Mouse (Mus musculus) heart, adult 2 months (tissue): ENCODE measurements around the gene Mpeg1. TPM values are rescaled to one million over a fixed set of nuclear protein-coding genes. Genes with fewer than 3 reads are reported as not detected.

Source experiments
- DNase-seq, 2 experiments: peaks; one replicate each; pipeline ENCODE4 v3.0.0; 2021
- H3K27ac ChIP-seq: fragments of 200-600 bp; 2 replicates; pipeline ENCODE4 v1.8.1; 2022
- H3K27me3 ChIP-seq: fragments of 200-500 bp; 2 replicates; pipeline ENCODE4 v1.6.1; 2012; ENCODE audit warnings: mild to moderate bottlenecking, low read length, inconsistent platforms, mixed read lengths; ENCODE audit not compliant: control insufficient read depth, insufficient read depth
- H3K36me3 ChIP-seq: fragments of 200-500 bp; 2 replicates; pipeline ENCODE4 v1.6.1; 2012; ENCODE audit warnings: low read length, inconsistent platforms; ENCODE audit not compliant: control insufficient read depth, insufficient read depth
- H3K4me1 ChIP-seq: fragments of 200-500 bp; 2 replicates; pipeline ENCODE4 v1.6.1; 2011; ENCODE audit warnings: low read length; ENCODE audit not compliant: control insufficient read depth, insufficient read depth
- H3K4me3 ChIP-seq: fragments of 200-600 bp; 2 replicates; pipeline ENCODE4 v1.8.1; 2022
- H3K79me2 ChIP-seq: fragments of 200-500 bp; replicated peaks from 2 replicates; pipeline ENCODE4 v1.6.1; 2012; ENCODE audit warnings: mild to moderate bottlenecking, inconsistent platforms, low read length, moderate library complexity, mixed read lengths; ENCODE audit not compliant: control insufficient read depth, insufficient read depth
- H3K9ac ChIP-seq: fragments of 200-500 bp; 2 replicates; pipeline ENCODE4 v1.6.1; 2012; ENCODE audit warnings: low read depth, mild to moderate bottlenecking, control low read depth, inconsistent platforms, low read length, mixed read lengths
- CTCF ChIP-seq: fragments of 200-600 bp; IDR thresholded peaks from 2 replicates; pipeline ENCODE4 v1.8.1; 2022; ENCODE audit warnings: antibody characterized with exemption, mild to moderate bottlenecking, moderate library complexity
- EP300 ChIP-seq: fragments of 200-500 bp; IDR thresholded peaks from 2 replicates; pipeline ENCODE4 v1.6.1; 2011; ENCODE audit warnings: low read depth, low read length, control low read depth; ENCODE audit not compliant: insufficient read depth
- POLR2A ChIP-seq: fragments of 200-500 bp; IDR thresholded peaks from 2 replicates; pipeline ENCODE4 v1.6.1; 2011; ENCODE audit warnings: mild to moderate bottlenecking, low read depth, low read length, control low read depth; ENCODE audit not compliant: insufficient read depth
- WGBS: fragments of 180-500 bp; shearing (Covaris S2); methylation state at CpG from one replicate; pipeline ENCODE4 v1.1.7; 2018; 5-methylcytosine and 5-hydroxymethylcytosine counted together
- intact Hi-C: fragments of 180-260 bp; cut with DNase I; formaldehyde crosslinking; loops from one replicate; pipeline ENCODE4 v1.15.1; 2025
- polyA plus RNA-seq: library from polyadenylated mRNA; depleted of rRNA; stranded (reverse); fragments of >200 nt; gene quantifications from 2 replicates; pipeline ENCODE4 v1.2.3, GENCODE M21; 2012
- total RNA-seq, 2 experiments: library from RNA; stranded (reverse); gene quantifications; 2 replicates each; pipeline ENCODE4 v1.2.3; 2021

Gene Mpeg1
- total and polyA plus RNA-seq, 3 experiments, result 3.5 to 8.0 (median 7.4) TPM

- H3K4me3 ChIP-seq, result no peak overlapping the region
- no peaks in the 10 kb centered on the region for H3K36me3 ChIP-seq
- H3K79me2 ChIP-seq, result no peaks in the 10 kb centered on the region
- no peaks in the 10 kb centered on the region for H3K27me3 ChIP-seq
- WGBS, result 52% methylated on average over 5 of the region's 5 CpGs
- TF ChIP-seq CTCF (no peak), POLR2A (no peak)
- no peak overlapping the region for H3K9ac ChIP-seq
- DNase-seq, result peak in 1 of 2 experiments; percentile 27
- peak overlapping the region; percentile 67 for H3K27ac ChIP-seq
- intact Hi-C loops, result no loop called here
- H3K4me1 ChIP-seq, result no peaks in the 10 kb centered on the region; the same call in 1 of the 2 replicates
Measured at GRCm38 (mm10) chr19:12440103-12440725, 20.4 kb upstream of the Mpeg1 start.

GRCm38 (mm10) chr19:12442560-12442959 lies 18.0 kb upstream of the Mpeg1 start:
- DNase-seq, result peak in 1 of 2 experiments; percentile 38
- intact Hi-C loops, result no loop called here

GRCm38 (mm10) chr19:12445014-12445413 lies 15.6 kb upstream of the Mpeg1 start:
- no peaks in the 10 kb centered on the region for H3K27me3 ChIP-seq
- no peak overlapping the region for H3K9ac ChIP-seq
- H3K4me3 ChIP-seq, result no peak overlapping the region
- WGBS, result 58% methylated on average over 3 of the region's 3 CpGs
- no peaks in the 10 kb centered on the region for H3K79me2 ChIP-seq
- no peaks in the 10 kb centered on the region for H3K36me3 ChIP-seq
- H3K27ac ChIP-seq, result no peak overlapping the region
- intact Hi-C loops, result no loop called here
- H3K4me1 ChIP-seq, result no peaks in the 10 kb centered on the region; the same call in 1 of the 2 replicates
- TF ChIP-seq POLR2A (no peak), CTCF (no peak), EP300 (no peak)
- DNase-seq, result no peak

More at GRCm38 (mm10) chr19:12442560-12442959, 18.0 kb upstream of the Mpeg1 start:
- Histone ChIP-seq H3K9ac (no peak overlapping the region), H3K4me1 (no peaks in the 10 kb centered on the region; the same call in 1 of the 2 replicates), H3K36me3 (no peaks in the 10 kb centered on the region), H3K27ac (no peak overlapping the region), H3K79me2 (no peaks in the 10 kb centered on the region), H3K27me3 (no peaks in the 10 kb centered on the region), H3K4me3 (no peak overlapping the region)
- 58% methylated on average over 4 of the region's 4 CpGs for WGBS
- TF ChIP-seq POLR2A, result no peak
- no peak for TF ChIP-seq EP300
- TF ChIP-seq CTCF, result no peak

GRCm38 (mm10) chr19:12457401-12458066 lies 3.0 kb upstream of the Mpeg1 start:
- DNase-seq, result no peak
- no peak overlapping the region for H3K9ac ChIP-seq
- no peak overlapping the region for H3K4me3 ChIP-seq
- no peaks in the 10 kb centered on the region for H3K4me1 ChIP-seq
- no peaks in the 10 kb centered on the region for H3K27me3 ChIP-seq
- intact Hi-C loops, result no loop called here
- no peak overlapping the region for H3K27ac ChIP-seq
- no peaks in the 10 kb centered on the region for H3K36me3 ChIP-seq
- no peaks in the 10 kb centered on the region for H3K79me2 ChIP-seq
- 65% methylated on average over 12 of the region's 12 CpGs for WGBS
- TF ChIP-seq POLR2A, result no peak
- TF ChIP-seq CTCF, result no peak
- no peak for TF ChIP-seq EP300

GRCm38 (mm10) chr19:12459516-12459915 lies 1.1 kb upstream of the Mpeg1 start:
- Histone ChIP-seq H3K9ac (no peak overlapping the region), H3K79me2 (no peaks in the 10 kb centered on the region), H3K27ac (no peak overlapping the region), H3K4me3 (no peak overlapping the region), H3K27me3 (no peaks in the 10 kb centered on the region), H3K4me1 (no peaks in the 10 kb centered on the region), H3K36me3 (no peaks in the 10 kb centered on the region)
- intact Hi-C loops, result no loop called here
- whole genome bisulfite sequencing, result 79% methylated on average over 4 of the region's 4 CpGs
- no peak for DNase-seq
- no peak for TF ChIP-seq POLR2A
- TF ChIP-seq EP300, result no peak
- no peak for TF ChIP-seq CTCF

GRCm38 (mm10) chr19:12462851-12463721 lies 2.5 kb downstream of the Mpeg1 start:
- H3K27ac ChIP-seq, result peak overlapping the region; percentile 40; the same call in 1 of the 2 replicates
- no peak overlapping the region for H3K4me3 ChIP-seq
- WGBS, result 64% methylated on average over 7 of the region's 7 CpGs

More at GRCm38 (mm10) chr19:12462851-12463721, 2.5 kb downstream of the Mpeg1 start:
- Histone ChIP-seq H3K9ac (no peak overlapping the region), H3K79me2 (no peaks in the 10 kb centered on the region), H3K36me3 (no peaks in the 10 kb centered on the region), H3K27me3 (no peaks in the 10 kb centered on the region), H3K4me1 (no peaks in the 10 kb centered on the region)
- TF ChIP-seq EP300 (no peak), CTCF (no peak), POLR2A (no peak)
- intact Hi-C loops, result no loop called here
- DNase-seq, result no peak
